In genomic region chr1:51292348-51292747, GRCm38 (mm10) we compare ENCODE assay signal across 11 mouse cellular contexts. TPM values are rescaled to one million over a fixed set of nuclear protein-coding genes. Genes with fewer than 3 reads are reported as not detected.
DNase-seq lines count a peak whose midpoint lies in the region; ATAC-seq and TF ChIP-seq lines count a peak whose summit lies in the region.
"Had no signal": no experiment of that assay in that cellular context is flagged by ENCODE, and none has a peak within 500 bp of the region (broad histone marks: within the 10 kb centered on the region; RNA-seq: fewer than 3 reads in every experiment).

No protein-coding gene starts in this region.

- no peak overlapping the region for H3K9ac ChIP-seq in liver, embryonic 14.5 days (replicated peaks)
- no peak overlapping the region for H3K9ac ChIP-seq in midbrain, embryonic 15.5 days
- H3K9ac ChIP-seq: limb, embryonic 15.5 days had no signal

- no peak for TF ChIP-seq CTCF in liver, embryonic 14.5 days (IDR thresholded peaks at IDR 0.05; ENCODE audit: low read depth)

- ATAC-seq in liver, embryonic 14.5 days (ENCODE audit: insufficient read depth), result no peak
- ATAC-seq in midbrain, embryonic 15.5 days (replicated peaks), result no peak
- ATAC-seq: CD4-positive, CD25-positive, alpha-beta regulatory T cell, adult 4 months had no signal

- peak overlapping the region; percentile 19 for H3K4me2 ChIP-seq in liver, embryonic 14.5 days (ENCODE audit: low read depth)
- H3K4me2 ChIP-seq in midbrain, embryonic 15.5 days, result no peak overlapping the region
- H3K4me2 ChIP-seq: limb, embryonic 15.5 days had no signal

- H3K27ac ChIP-seq in liver, embryonic 14.5 days, result no peak overlapping the region
- H3K27ac ChIP-seq in midbrain, embryonic 15.5 days, result no peak overlapping the region
- H3K27ac ChIP-seq: limb, embryonic 15.5 days had no signal

- H3K4me1 ChIP-seq in liver, embryonic 14.5 days (replicated peaks; ENCODE audit: control insufficient read depth in 2 of 2, insufficient read depth in 2 of 2, low read length in 1 of 2), result 0 out of 4 replicates have a peak, but pooled peaks cover 0 to 3% of the 10 kb centered on the region in 2 experiments
- 0 out of 2 replicates have a peak, but pooled peaks cover 4% of the 10 kb centered on the region for H3K4me1 ChIP-seq in midbrain, embryonic 15.5 days

- H3K9me3 ChIP-seq in liver, embryonic 14.5 days (ENCODE audit: control insufficient read depth, low read length), result no peaks in the 10 kb centered on the region
- no peaks in the 10 kb centered on the region for H3K9me3 ChIP-seq in midbrain, embryonic 15.5 days
- H3K9me3 ChIP-seq: limb, embryonic 15.5 days had no signal

- intact Hi-C loops in left cerebral cortex, postnatal 25 days (cut with DNase I), result no loop called here

- no peak for TF ChIP-seq EP300 in liver, embryonic 14.5 days (IDR thresholded peaks at IDR 0.05; ENCODE audit: low read depth)

- H3K27me3 ChIP-seq in liver, embryonic 14.5 days (ENCODE audit: control insufficient read depth, insufficient read depth, low read length), result no peaks in the 10 kb centered on the region
- H3K27me3 ChIP-seq in midbrain, embryonic 15.5 days (replicated peaks), result no peaks in the 10 kb centered on the region
- H3K27me3 ChIP-seq: limb, embryonic 15.5 days had no signal

- 47% methylated on average over 4 of the region's 4 CpGs for WGBS in liver, embryonic 14.5 days (ENCODE audit: insufficient replicate concordance)
- WGBS in midbrain, embryonic 15.5 days, result 91% methylated on average over 4 of the region's 4 CpGs

- peak; percentile 34 for DNase-seq in kidney, adult 11 months
- no peak for DNase-seq in kidney, adult 18-20 months
- DNase-seq in adipocyte (ENCODE audit: low spot score), result peak; percentile 42
- DNase-seq in heart, postnatal 4 days, result peak; percentile 24
- no peak for DNase-seq in liver, embryonic 14.5 days (ENCODE audit: low read depth in 3 of 3, low spot score in 3 of 3)
- DNase-seq in gastrocnemius, adult 18-20 months (ENCODE audit: low spot score), result no peak
- no peak for DNase-seq in left cerebral cortex, postnatal 25 days (ENCODE audit: low spot score in 2 of 2)
- DNase-seq: cerebellum, postnatal 14 days had no signal

- H3K36me3 ChIP-seq in liver, embryonic 14.5 days (replicated peaks; ENCODE audit: control insufficient read depth, insufficient read depth, low read depth), result no peaks in the 10 kb centered on the region
- no peaks in the 10 kb centered on the region for H3K36me3 ChIP-seq in midbrain, embryonic 15.5 days (replicated peaks)
- H3K36me3 ChIP-seq: limb, embryonic 15.5 days had no signal

- H3K4me3 ChIP-seq in liver, embryonic 14.5 days (ENCODE audit: insufficient read depth in 1 of 2, low read depth in 2 of 2, low read length in 2 of 2), result no peak overlapping the region; a peak in 1 of 4 replicates
- H3K4me3 ChIP-seq in midbrain, embryonic 15.5 days, result no peak overlapping the region
- H3K4me3 ChIP-seq: limb, embryonic 15.5 days had no signal

RNA-seq across cellular contexts. Expression of gene Cavin2, which starts 3.4 kb away (rescaled TPM):
- 100 to 1,000 TPM; 203 to 211 TPM for total RNA-seq in heart, postnatal 4 days (2021)
- polyA plus RNA-seq in liver, embryonic 14.5 days (2012; rRNA removed), result 7.0 and 10.3 TPM in 2 replicates
- polyA plus RNA-seq in liver, embryonic 14.5 days (2014; fragmentation: Nextera tagmentation; extraction: Ambion mirVana), result 22.7 and 24.9 TPM in 2 replicates
- 6.4 and 7.5 TPM in 2 replicates for polyA plus RNA-seq in midbrain, embryonic 15.5 days (2015; fragmentation: Nextera tagmentation; extraction: Ambion mirVana)
- total RNA-seq in gastrocnemius, adult 18-20 months (2021), result 10 to 100 TPM; 22.3 to 34.1 TPM
- 1 to 10 TPM; 7.0 to 8.3 TPM for total RNA-seq in left cerebral cortex, postnatal 25 days (2021)
- polyA plus RNA-seq: CD4-positive, CD25-positive, alpha-beta regulatory T cell, adult 4 months had no signal

Comparison
In these comparisons a context has a peak if more than half of its experiments do, and no peak if none do; other contexts are left out.
1. DNase-seq: peak in kidney, adult 11 months (single experiment), adipocyte (single experiment) and heart, postnatal 4 days (single experiment); none in kidney, adult 18-20 months (single experiment), liver, embryonic 14.5 days (0 of 3), gastrocnemius, adult 18-20 months (single experiment) and left cerebral cortex, postnatal 25 days (0 of 2).
2. RNA of gene Cavin2, which starts 3.4 kb away (total RNA-seq): 203 to 211 TPM in heart, postnatal 4 days; 22.3 to 34.1 TPM in gastrocnemius, adult 18-20 months and 7.0 to 8.3 TPM in left cerebral cortex, postnatal 25 days; every median in the first group is over 4 times any median in the second.